Mouse (Mus musculus) bone marrow, adult 2 months (tissue): ENCODE data around the gene Syngr1.

Experiments used
- CTCF ChIP-seq: fragments of 200-500 bp; IDR thresholded peaks from 2 replicates; pipeline ENCODE4 v1.5.1; 2011; ENCODE audit warnings: low read length, control low read depth; ENCODE audit not compliant: control insufficient read depth, insufficient read depth
- POLR2A ChIP-seq: fragments of 200-500 bp; IDR thresholded peaks from 2 replicates; pipeline ENCODE4 v1.6.1; 2011; ENCODE audit warnings: low read depth, mild to moderate bottlenecking, control low read depth, low read length, borderline replicate concordance; ENCODE audit not compliant: control insufficient read depth

DNA sequence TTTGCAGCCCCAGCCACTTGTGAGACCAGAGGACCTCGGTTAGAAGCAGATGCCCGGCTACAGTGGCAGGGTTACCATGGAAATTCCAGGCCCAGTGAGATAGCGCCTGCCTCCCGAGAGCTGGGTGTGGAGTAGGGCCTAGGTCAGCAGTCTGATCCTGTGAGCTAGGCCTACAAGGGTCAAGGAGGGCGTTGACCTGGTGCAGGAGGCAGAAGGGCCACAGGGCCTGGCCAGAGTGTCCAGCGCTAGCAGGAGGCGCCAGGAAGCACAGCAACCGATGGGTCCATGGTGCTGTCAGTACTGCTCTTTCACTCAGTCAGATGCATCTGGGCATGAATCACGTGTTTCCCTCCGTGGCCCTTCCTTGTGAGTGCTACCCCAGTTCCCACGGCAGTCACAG is 62.6 kb downstream of the Syngr1 start:
- TF ChIP-seq POLR2A (no peak), CTCF (no peak)
